Mouse (Mus musculus) heart, adult 2 months (tissue): ENCODE measurements around the gene Stx8.

Experiments
- CTCF ChIP-seq: fragments of 200-600 bp; IDR thresholded peaks from 2 replicates; pipeline ENCODE4 v1.8.1; 2022; ENCODE audit warnings: antibody characterized with exemption, mild to moderate bottlenecking, moderate library complexity
- EP300 ChIP-seq: fragments of 200-500 bp; IDR thresholded peaks from 2 replicates; pipeline ENCODE4 v1.6.1; 2011; ENCODE audit warnings: low read depth, low read length, control low read depth; ENCODE audit not compliant: insufficient read depth
- POLR2A ChIP-seq: fragments of 200-500 bp; IDR thresholded peaks from 2 replicates; pipeline ENCODE4 v1.6.1; 2011; ENCODE audit warnings: mild to moderate bottlenecking, low read depth, low read length, control low read depth; ENCODE audit not compliant: insufficient read depth

DNA sequence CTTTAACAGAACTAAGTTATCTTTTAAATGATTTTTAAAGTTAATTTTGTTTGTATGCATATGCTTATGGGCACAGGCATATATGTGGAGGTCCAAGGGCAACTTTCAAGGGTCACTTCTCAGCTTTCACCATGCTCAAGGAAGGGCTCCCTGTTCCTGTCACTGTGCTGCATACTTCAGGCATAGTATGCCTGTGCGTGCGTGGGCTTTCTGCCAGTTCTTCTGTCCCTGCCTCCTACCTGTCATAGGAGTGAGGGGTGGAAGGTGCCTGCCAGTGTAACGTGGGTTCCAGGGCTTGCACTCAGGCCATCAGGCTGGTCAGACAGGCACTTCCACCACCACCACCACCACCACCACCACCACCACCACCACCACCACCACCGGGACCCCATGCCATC lies 206.7 kb downstream of the Stx8 start:
- no peak for TF ChIP-seq CTCF
- TF ChIP-seq EP300 = no peak
- TF ChIP-seq POLR2A = no peak
